Mouse (Mus musculus): ENCODE measurements around the gene Pink1.

DNA sequence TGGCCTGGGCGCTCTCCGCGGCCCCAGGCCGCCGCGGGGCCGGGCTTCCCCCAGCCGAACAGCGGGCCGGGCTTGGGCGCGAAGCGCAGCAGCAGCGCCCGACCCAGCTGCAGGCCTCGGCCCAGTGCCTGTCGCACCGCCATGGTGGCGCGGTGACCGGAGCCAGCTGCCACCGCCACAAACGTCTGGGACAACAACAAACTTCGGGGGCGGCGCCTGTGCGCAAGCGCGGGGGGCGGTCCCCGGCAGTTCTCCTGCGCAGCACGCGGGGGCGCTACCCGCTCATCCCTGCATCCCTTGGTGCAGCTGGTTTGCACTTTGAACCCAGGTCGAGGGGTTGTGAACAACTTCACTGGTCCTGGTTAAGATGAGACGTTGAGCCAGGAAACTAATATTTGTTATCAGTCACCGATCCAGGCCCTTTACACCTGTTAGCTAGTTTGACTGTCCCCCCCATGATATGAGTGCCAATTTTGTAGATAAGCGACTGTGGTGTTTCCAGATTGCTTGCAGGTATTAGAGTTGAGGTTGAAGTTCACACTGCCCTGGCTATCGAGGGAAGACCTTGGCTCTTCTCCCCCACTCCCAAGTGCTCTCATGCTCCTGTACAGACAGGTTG is at the start of gene Pink1:
- TF ChIP-seq POLR2A (IDR thresholded peaks at IDR 0.05; ENCODE audit: borderline replicate concordance, extremely low read depth, low read depth, low read length): peak; percentile 84; the same call in 1 of the 2 replicates
- TF ChIP-seq CTCF (IDR thresholded peaks at IDR 0.05; ENCODE audit: insufficient read depth, low read length): peak; percentile 74

Data from lung, adult 2 months (tissue).